Mouse (Mus musculus) megakaryocyte, embryonic 14.5 days (primary cell): ENCODE measurements at regions not wholly inside any gene's neighbourhood (a gene's known extent, or its start where the extent isn't known, plus 50 kb on each side); places are given as distances from the start of the nearest gene placed in this dataset.

Experiments used
- H3K27me3 ChIP-seq: replicated peaks from 2 replicates; pipeline ENCODE3; 2012; ENCODE audit warnings: inconsistent platforms
- H3K36me3 ChIP-seq: replicated peaks from 2 replicates; pipeline ENCODE3; 2012; ENCODE audit warnings: low read length, inconsistent platforms, mixed read lengths
- H3K4me1 ChIP-seq: 2 replicates; pipeline ENCODE4 v1.6.1; 2012; ENCODE audit warnings: inconsistent platforms
- H3K4me3 ChIP-seq: replicated peaks from 2 replicates; pipeline ENCODE3; 2012; ENCODE audit warnings: moderate library complexity, mild to moderate bottlenecking, inconsistent platforms
- H3K9me3 ChIP-seq: 2 replicates; pipeline ENCODE4 v1.6.1; 2012; ENCODE audit warnings: inconsistent platforms
- FLI1 ChIP-seq: IDR thresholded peaks from 2 replicates; pipeline ENCODE4 v1.6.1; 2012; ENCODE audit warnings: low read length, inconsistent platforms, mixed read lengths
- GATA1 ChIP-seq: IDR thresholded peaks from 3 replicates; pipeline ENCODE4 v1.6.1; 2012; ENCODE audit warnings: mixed read lengths, low read length, inconsistent platforms, borderline replicate concordance

GRCm38 (mm10) chr15:56516095-56516494, 961.3 kb downstream of the Slc22a22 start:
- H3K4me1 ChIP-seq, result no peaks in the 10 kb centered on the region
- H3K36me3 ChIP-seq, result no peaks in the 10 kb centered on the region
- no peak overlapping the region for H3K4me3 ChIP-seq
- peaks cover 8% of the 10 kb centered on the region for H3K9me3 ChIP-seq
- TF ChIP-seq GATA1, result no peak
- TF ChIP-seq FLI1, result no peak
- no peaks in the 10 kb centered on the region for H3K27me3 ChIP-seq

- H3K4me1 ChIP-seq, result no peaks in the 10 kb centered on the region
- TF ChIP-seq FLI1 (no peak), GATA1 (no peak)
- H3K36me3 ChIP-seq, result no peaks in the 10 kb centered on the region
- peaks cover 4% of the 10 kb centered on the region for H3K9me3 ChIP-seq
- H3K4me3 ChIP-seq, result no peak overlapping the region
- no peaks in the 10 kb centered on the region for H3K27me3 ChIP-seq
Measured at GRCm38 (mm10) chr15:56498774-56499173, 978.7 kb downstream of the Slc22a22 start.

- H3K36me3 ChIP-seq, result no peaks in the 10 kb centered on the region
- no peak for TF ChIP-seq FLI1
- TF ChIP-seq GATA1, result no peak
- peaks cover 4% of the 10 kb centered on the region for H3K9me3 ChIP-seq
- H3K27me3 ChIP-seq, result no peaks in the 10 kb centered on the region
- no peaks in the 10 kb centered on the region for H3K4me1 ChIP-seq
- H3K4me3 ChIP-seq, result no peak overlapping the region
Measured at GRCm38 (mm10) chr15:56497757-56498156, 979.7 kb downstream of the Slc22a22 start.

GRCm38 (mm10) chr15:56496355-56496754, 981.1 kb downstream of the Slc22a22 start:
- H3K4me1 ChIP-seq, result no peaks in the 10 kb centered on the region

DNA sequence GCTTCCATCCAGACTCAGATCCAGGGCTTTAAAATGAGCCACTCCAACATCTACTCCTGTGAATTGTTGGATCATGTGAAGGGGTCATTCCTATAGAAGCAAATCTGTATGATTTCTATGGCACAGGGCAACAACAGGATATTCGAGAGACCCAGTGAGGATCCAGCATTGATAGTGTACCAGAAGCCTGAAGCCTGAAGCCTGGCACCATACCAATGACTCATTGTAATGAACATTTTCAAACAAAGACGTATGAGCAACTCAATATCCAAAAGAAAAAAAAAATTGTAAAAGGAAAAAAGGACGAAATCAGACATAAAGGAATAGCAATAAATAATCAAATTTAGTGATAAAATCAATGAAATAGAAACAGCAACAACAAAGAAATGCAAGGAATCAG, 991.5 kb downstream of the Slc22a22 start:
- Histone ChIP-seq H3K36me3 (no peaks in the 10 kb centered on the region), H3K4me1 (no peaks in the 10 kb centered on the region), H3K9me3 (peaks cover 8% of the 10 kb centered on the region), H3K4me3 (no peak overlapping the region), H3K27me3 (no peaks in the 10 kb centered on the region)
- TF ChIP-seq FLI1 (no peak), GATA1 (no peak)

More at GRCm38 (mm10) chr15:56496355-56496754, 981.1 kb downstream of the Slc22a22 start:
- Histone ChIP-seq H3K4me3 (no peak overlapping the region), H3K27me3 (no peaks in the 10 kb centered on the region), H3K36me3 (no peaks in the 10 kb centered on the region), H3K9me3 (peaks cover 4% of the 10 kb centered on the region)
- TF ChIP-seq GATA1 (no peak), FLI1 (no peak)

DNA sequence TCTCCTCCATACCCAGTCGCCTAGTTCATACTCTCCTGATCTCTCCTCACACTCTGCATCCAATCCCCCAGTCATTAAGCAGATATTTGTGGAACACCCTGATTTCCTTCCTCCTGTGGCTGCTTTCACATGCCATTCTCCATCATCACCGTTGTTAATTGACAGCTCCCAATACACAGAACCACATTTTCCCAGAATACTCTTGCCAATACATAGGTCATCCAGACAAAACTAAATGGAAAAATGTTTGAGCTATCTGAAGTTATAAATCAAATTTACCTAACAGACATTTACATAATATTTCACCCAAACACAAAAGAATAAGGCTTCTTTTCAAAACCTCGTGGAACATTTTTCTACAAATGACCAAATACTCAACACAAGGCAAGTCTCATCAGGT, 992.7 kb downstream of the Slc22a22 start:
- Histone ChIP-seq H3K36me3 (no peaks in the 10 kb centered on the region), H3K27me3 (no peaks in the 10 kb centered on the region), H3K4me1 (no peaks in the 10 kb centered on the region), H3K9me3 (peaks cover 8% of the 10 kb centered on the region), H3K4me3 (no peak overlapping the region)
- TF ChIP-seq FLI1, result no peak
- TF ChIP-seq GATA1, result no peak

DNA sequence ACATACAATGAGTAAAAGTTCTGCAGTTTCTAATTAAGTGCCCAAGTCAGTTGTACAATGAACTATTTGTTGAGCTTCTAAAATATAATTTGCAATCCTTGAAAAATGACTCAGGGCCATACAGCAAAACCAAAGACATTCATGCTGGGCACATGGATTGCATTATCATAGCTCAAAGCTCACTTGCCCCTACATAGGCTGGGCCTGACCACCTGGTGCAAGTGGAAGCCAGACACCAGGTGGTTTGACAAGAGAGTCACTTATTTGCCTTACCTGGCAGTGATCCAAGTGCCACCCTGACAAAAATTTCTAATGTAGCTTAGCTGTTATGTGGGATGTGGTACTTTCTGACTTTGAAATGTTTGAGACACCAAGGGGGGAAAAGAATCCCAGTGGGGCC, 997.7 kb downstream of the Slc22a22 start:
- Histone ChIP-seq H3K4me1 (no peaks in the 10 kb centered on the region), H3K4me3 (no peak overlapping the region), H3K27me3 (no peaks in the 10 kb centered on the region), H3K36me3 (no peaks in the 10 kb centered on the region), H3K9me3 (no peaks in the 10 kb centered on the region)
- TF ChIP-seq FLI1 (no peak), GATA1 (no peak)

DNA sequence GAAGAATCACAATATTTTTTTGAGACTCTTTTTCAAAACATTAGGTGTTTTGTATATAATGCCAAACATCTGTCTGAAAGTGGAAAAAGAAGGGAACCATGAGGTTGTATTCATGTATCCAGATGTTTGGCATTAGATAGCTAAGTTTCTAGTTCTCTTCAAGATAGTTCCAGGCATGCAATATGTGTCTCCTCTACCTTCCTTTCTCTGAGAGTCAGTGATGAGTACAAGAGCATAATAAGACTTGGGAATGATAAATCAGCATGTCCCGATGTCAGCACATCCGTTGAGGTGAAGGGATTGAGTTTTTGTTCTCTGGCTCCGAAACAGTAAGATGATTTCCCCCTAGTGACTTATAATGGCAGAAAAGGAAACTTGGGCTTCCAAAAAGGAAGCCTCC, 998.4 kb downstream of the Slc22a22 start:
- Histone ChIP-seq H3K27me3 (no peaks in the 10 kb centered on the region), H3K4me1 (no peaks in the 10 kb centered on the region), H3K36me3 (no peaks in the 10 kb centered on the region), H3K4me3 (no peak overlapping the region), H3K9me3 (no peaks in the 10 kb centered on the region)
- TF ChIP-seq GATA1 (no peak), FLI1 (no peak)

- no peaks in the 10 kb centered on the region for H3K36me3 ChIP-seq
- H3K27me3 ChIP-seq, result no peaks in the 10 kb centered on the region
- H3K4me3 ChIP-seq, result no peak overlapping the region
- H3K4me1 ChIP-seq, result no peaks in the 10 kb centered on the region
- TF ChIP-seq FLI1, result no peak
- no peak for TF ChIP-seq GATA1
- no peaks in the 10 kb centered on the region for H3K9me3 ChIP-seq
Measured at GRCm38 (mm10) chr15:56473679-56474078, 1003.7 kb downstream of the Slc22a22 start.

DNA sequence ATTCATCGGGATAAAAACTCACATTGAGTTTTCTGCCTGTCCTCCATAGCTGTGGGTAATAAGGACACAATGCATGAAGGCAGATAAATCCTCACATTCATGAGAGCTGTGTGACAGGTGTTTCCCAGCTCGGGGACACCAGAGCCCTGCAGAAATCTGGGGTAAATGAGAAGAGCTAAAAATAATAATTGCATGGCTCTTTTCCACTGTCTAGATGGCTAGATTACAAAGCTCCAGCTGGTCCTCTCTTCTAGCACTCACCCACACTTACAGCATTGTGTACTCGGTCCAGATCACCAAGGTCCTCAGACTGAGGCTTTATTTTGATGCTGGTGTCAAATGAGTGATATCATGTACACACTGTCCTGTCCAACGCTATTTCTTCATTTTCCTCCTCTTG, 1025.5 kb downstream of the Slc22a22 start:
- Histone ChIP-seq H3K4me1 (no peaks in the 10 kb centered on the region), H3K4me3 (no peak overlapping the region), H3K9me3 (peaks cover 10% of the 10 kb centered on the region), H3K36me3 (no peaks in the 10 kb centered on the region), H3K27me3 (no peaks in the 10 kb centered on the region)
- no peak for TF ChIP-seq GATA1
- TF ChIP-seq FLI1, result no peak

DNA sequence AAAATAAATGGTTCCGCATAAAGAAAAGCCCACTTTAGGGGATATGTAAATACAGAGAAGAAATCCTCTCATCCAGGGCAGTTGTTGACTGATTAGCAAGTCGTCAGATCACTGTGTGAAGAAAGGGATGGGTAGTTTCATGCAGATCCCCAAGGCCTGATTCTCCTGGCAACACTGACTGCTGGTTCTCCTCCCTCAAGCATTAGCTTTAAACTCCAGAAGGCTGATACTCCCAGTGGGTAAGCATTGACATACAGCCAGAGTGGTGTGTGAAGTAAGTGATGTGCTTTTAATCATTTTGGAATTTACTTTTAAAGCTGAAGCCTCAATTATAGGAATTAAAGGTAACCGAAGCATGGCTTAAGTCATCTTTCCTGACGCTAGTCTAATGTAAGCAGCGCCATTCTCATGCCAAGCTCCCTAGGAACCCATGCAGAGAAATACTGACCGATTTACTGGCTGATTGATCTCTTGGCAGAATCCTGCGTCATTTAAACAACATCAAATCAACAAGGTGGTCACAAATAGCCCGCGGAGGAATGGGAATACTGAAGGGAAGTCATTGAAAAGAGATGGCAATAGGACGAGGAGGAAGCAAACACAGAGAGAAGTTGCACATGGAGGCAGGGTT, 1029.3 kb downstream of the Slc22a22 start:
- Histone ChIP-seq H3K4me3 (no peak overlapping the region), H3K36me3 (no peaks in the 10 kb centered on the region), H3K4me1 (no peaks in the 10 kb centered on the region), H3K27me3 (no peaks in the 10 kb centered on the region), H3K9me3 (peaks cover 5% of the 10 kb centered on the region; the same call in 1 of the 2 replicates)
- TF ChIP-seq FLI1, result no peak
- TF ChIP-seq GATA1, result no peak
